Mouse (Mus musculus): Measurements from ENCODE around the gene Prss8. TPM values are rescaled to one million over a fixed set of nuclear protein-coding genes. Genes with fewer than 3 reads are reported as not detected.
A peak's percentile ranks its signal among the peaks of the same experiment; 100 is the strongest.

Prss8 gene
- total and polyA plus RNA-seq, 2 experiments from 2014 or later = 0.18 to 8.1 TPM

DNA sequence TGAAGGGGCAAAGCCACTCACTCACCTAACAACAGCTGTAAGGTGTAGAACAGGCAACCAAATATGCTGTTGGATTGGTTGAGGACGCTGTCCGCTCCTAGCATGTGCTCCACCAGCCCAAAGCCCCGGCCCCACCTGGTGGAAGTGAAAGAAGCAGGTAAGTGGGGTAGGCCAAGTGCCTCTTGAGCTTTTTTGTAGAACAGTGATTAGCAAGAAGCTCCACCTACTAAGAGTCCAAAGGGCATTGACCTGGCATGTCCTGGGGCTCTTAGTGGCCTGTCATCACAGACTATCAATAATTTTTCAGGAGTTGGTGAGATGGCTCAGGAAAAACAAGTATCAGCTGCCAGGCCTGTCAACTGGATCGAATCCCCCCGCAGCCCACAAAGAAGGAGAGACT lies 35.4 kb downstream of the Prss8 start:
- no peak for TF ChIP-seq CTCF (IDR thresholded peaks at IDR 0.05; ENCODE audit: low read depth)
- no peak for TF ChIP-seq EP300 (IDR thresholded peaks at IDR 0.05; ENCODE audit: low read depth)
- Histone ChIP-seq H3K27ac (ENCODE audit: low read depth) (no peak overlapping the region), H3K9me3 (replicated peaks; ENCODE audit: control insufficient read depth, low read length) (no peaks in the 10 kb centered on the region), H3K4me3 (ENCODE audit: low read depth, low read length) (peak overlapping the region; percentile 56), H3K4me1 (ENCODE audit: control insufficient read depth, insufficient read depth) (peaks cover 6% of the 10 kb centered on the region), H3K36me3 (replicated peaks; ENCODE audit: control insufficient read depth, insufficient read depth, low read length) (peaks cover 20% of the 10 kb centered on the region), H3K27me3 (ENCODE audit: control insufficient read depth, insufficient read depth, low read length) (no peaks in the 10 kb centered on the region), H3K9ac (replicated peaks; ENCODE audit: low read depth, low read length) (peak overlapping the region; percentile 58; the same call in 1 of the 2 replicates), H3K4me2 (ENCODE audit: low read depth, low read length) (peak overlapping the region; percentile 88)
- DNase-seq (ENCODE audit: low spot score) (no peak), ATAC-seq (ENCODE audit: insufficient read depth, low read depth) (no peak)
- 65% methylated on average over 5 of the region's 5 CpGs for whole genome bisulfite sequencing

DNA sequence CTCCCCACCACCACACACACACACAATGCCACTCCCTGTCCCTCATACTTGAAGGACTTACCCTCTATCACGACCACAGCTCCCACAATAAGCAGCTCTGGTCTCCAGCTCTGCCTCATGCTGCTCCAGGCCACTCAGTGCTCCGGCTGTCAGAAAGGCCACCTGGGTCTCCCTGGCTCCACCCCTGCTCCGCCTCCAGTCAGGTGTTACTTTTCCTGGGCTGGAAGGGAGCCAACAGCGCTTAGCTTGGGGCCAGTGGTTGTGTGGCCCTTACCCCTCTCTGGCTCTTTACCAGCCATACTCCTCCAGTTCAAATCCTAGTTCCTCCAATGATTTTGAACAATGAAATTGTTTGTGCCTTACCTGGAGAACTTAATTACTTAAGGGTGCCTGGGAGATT lies 39.1 kb downstream of the Prss8 start, which contains the start of gene Prss53:
TSS of gene Prss53 (minus strand) at position 173 of the 400 bp plus-strand sequence.
- H3K36me3 ChIP-seq (replicated peaks; ENCODE audit: control insufficient read depth, insufficient read depth, low read length) = peaks cover 51% of the 10 kb centered on the region

DNA sequence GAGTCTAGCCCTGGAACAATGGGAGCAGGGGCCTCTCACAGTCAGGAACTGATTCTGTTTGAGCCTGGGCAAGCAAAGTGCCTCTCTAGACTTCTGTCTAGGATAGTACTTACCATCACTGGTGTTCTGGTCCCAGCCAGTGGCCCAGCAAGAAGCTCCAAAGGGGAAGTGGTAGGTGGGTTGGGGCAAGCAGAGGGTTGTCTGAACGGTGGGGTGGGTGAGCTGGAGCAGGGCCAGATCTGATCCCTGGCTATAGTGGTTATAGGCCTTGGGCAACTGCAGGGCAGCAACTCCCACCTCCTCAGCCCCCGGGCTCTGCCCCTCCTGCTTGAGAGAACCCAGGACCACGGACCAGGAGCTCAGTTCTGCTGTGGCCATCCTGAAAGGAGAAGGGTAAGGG lies 41.1 kb downstream of the Prss8 start:
- Histone ChIP-seq H3K9ac (replicated peaks; ENCODE audit: low read depth, low read length) (no peak overlapping the region), H3K9me3 (replicated peaks; ENCODE audit: control insufficient read depth, low read length) (no peaks in the 10 kb centered on the region), H3K4me2 (ENCODE audit: low read depth, low read length) (no peak overlapping the region), H3K36me3 (replicated peaks; ENCODE audit: control insufficient read depth, insufficient read depth, low read length) (peaks cover 63% of the 10 kb centered on the region), H3K4me3 (ENCODE audit: low read depth, low read length) (no peak overlapping the region), H3K27ac (ENCODE audit: low read depth) (no peak overlapping the region), H3K27me3 (ENCODE audit: control insufficient read depth, insufficient read depth, low read length) (no peaks in the 10 kb centered on the region), H3K4me1 (ENCODE audit: control insufficient read depth, insufficient read depth) (no peaks in the 10 kb centered on the region)
- 52% methylated on average over 3 of the region's 3 CpGs for WGBS
- DNase-seq (ENCODE audit: low spot score) (no peak), ATAC-seq (ENCODE audit: insufficient read depth, low read depth) (no peak)
- TF ChIP-seq CTCF (IDR thresholded peaks at IDR 0.05; ENCODE audit: low read depth) (no peak), EP300 (IDR thresholded peaks at IDR 0.05; ENCODE audit: low read depth) (no peak)

More for the DNA sequence above, 39.1 kb downstream of the Prss8 start, which contains the start of gene Prss53:
- no peak within 1 kb of the TSS for H3K9ac ChIP-seq (replicated peaks; ENCODE audit: low read depth, low read length)
- TF ChIP-seq CTCF (IDR thresholded peaks at IDR 0.05; ENCODE audit: low read depth) = no peak
- no peak for TF ChIP-seq EP300 (IDR thresholded peaks at IDR 0.05; ENCODE audit: low read depth)
- no peak within 1 kb of the TSS for H3K27ac ChIP-seq (ENCODE audit: low read depth)
- H3K4me3 ChIP-seq (ENCODE audit: low read depth, low read length) = no peak within 1 kb of the TSS
- H3K4me1 ChIP-seq (ENCODE audit: control insufficient read depth, insufficient read depth) = peaks cover 6% of the 10 kb centered on the region; the same call in 1 of the 2 replicates
- 45% methylated on average over 4 of the region's 4 CpGs for WGBS
- H3K9me3 ChIP-seq (replicated peaks; ENCODE audit: control insufficient read depth, low read length) = no peaks in the 10 kb centered on the region
- DNase-seq (ENCODE audit: low spot score) = no peak
- H3K4me2 ChIP-seq (ENCODE audit: low read depth, low read length) = no peak within 1 kb of the TSS
- H3K27me3 ChIP-seq (ENCODE audit: control insufficient read depth, insufficient read depth, low read length) = no peaks in the 10 kb centered on the region
- no peak for ATAC-seq (ENCODE audit: insufficient read depth, low read depth)

DNA sequence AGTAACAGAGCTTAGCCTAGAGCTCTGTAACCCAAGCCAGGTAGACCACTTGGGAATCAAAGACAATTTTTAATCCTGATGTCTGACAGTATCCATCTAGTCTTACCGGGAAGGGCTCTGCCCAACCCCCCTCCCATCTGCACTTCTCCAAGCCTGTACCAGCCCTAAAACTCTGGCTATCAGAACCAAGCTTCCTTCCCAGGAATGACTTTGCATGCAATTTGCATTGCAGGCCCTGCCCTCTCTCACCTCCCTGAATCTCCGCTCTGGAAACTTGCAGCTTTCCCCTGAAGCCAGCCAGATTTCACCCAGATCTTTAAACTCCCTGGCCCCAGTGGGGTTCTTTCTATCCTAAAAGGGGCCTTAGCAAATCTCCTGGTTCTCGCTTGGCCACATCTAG lies 42.1 kb downstream of the Prss8 start:
- Histone ChIP-seq H3K36me3 (replicated peaks; ENCODE audit: control insufficient read depth, insufficient read depth, low read length) (peaks cover 68% of the 10 kb centered on the region), H3K27me3 (ENCODE audit: control insufficient read depth, insufficient read depth, low read length) (no peaks in the 10 kb centered on the region), H3K4me3 (ENCODE audit: low read depth, low read length) (no peak overlapping the region), H3K9ac (replicated peaks; ENCODE audit: low read depth, low read length) (no peak overlapping the region), H3K27ac (ENCODE audit: low read depth) (no peak overlapping the region), H3K4me2 (ENCODE audit: low read depth, low read length) (no peak overlapping the region), H3K4me1 (ENCODE audit: control insufficient read depth, insufficient read depth) (no peaks in the 10 kb centered on the region), H3K9me3 (replicated peaks; ENCODE audit: control insufficient read depth, low read length) (no peaks in the 10 kb centered on the region)
- ATAC-seq (ENCODE audit: insufficient read depth, low read depth) (no peak), DNase-seq (ENCODE audit: low spot score) (no peak)
- 76% methylated on average over 3 of the region's 3 CpGs for WGBS
- TF ChIP-seq CTCF (IDR thresholded peaks at IDR 0.05; ENCODE audit: low read depth) = no peak
- TF ChIP-seq EP300 (IDR thresholded peaks at IDR 0.05; ENCODE audit: low read depth) = no peak

DNA sequence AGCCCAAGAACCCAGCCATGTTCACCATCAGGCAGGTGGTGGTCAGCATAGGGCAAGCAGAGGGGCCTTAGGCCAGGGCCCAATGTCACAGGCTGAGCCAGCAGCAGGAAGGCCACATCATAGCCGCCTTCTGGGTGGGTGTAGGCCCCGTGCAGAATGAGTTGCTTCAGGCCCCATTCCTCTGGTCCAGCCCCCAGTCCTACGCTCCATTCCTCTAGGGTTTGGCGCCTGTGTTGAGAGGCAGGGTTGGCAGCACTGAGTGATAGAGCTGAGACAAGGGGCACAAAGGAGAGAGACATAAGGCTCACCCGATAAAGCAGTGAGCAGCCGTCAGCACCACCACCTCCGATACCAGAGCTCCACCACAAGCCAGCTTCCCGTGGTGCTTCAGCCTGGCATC lies 42.7 kb downstream of the Prss8 start:
- no peaks in the 10 kb centered on the region for H3K27me3 ChIP-seq (ENCODE audit: control insufficient read depth, insufficient read depth, low read length)
- peaks cover 69% of the 10 kb centered on the region for H3K36me3 ChIP-seq (replicated peaks; ENCODE audit: control insufficient read depth, insufficient read depth, low read length)

DNA sequence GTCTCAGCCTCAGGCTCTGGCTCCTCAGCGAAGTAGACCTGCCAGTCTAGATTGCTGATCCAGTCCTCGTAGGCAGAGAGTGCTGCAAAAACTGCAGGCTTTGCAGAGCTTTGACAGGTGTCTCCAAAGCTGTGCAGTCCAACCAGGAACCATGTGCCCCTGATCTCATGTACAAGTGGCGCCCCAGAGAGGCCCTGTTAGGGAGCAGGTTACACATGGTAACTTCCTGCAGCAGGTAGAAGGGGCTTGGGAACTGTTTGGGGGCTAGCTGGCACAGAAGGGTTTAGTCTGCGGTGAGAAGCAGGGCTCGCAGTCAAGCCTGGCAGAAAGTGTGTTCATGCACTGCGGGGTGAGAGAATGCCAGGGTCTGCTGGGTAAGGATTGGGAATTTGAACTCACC lies 43.4 kb downstream of the Prss8 start:
- Histone ChIP-seq H3K4me2 (ENCODE audit: low read depth, low read length) (no peak overlapping the region), H3K4me3 (ENCODE audit: low read depth, low read length) (no peak overlapping the region), H3K4me1 (ENCODE audit: control insufficient read depth, insufficient read depth) (no peaks in the 10 kb centered on the region), H3K9ac (replicated peaks; ENCODE audit: low read depth, low read length) (no peak overlapping the region), H3K27ac (ENCODE audit: low read depth) (no peak overlapping the region), H3K27me3 (ENCODE audit: control insufficient read depth, insufficient read depth, low read length) (no peaks in the 10 kb centered on the region), H3K36me3 (replicated peaks; ENCODE audit: control insufficient read depth, insufficient read depth, low read length) (peaks cover 70% of the 10 kb centered on the region), H3K9me3 (replicated peaks; ENCODE audit: control insufficient read depth, low read length) (no peaks in the 10 kb centered on the region)
- no peak for TF ChIP-seq EP300 (IDR thresholded peaks at IDR 0.05; ENCODE audit: low read depth)
- WGBS = 83% methylated on average over 6 of the region's 6 CpGs
- DNase-seq (ENCODE audit: low spot score) = no peak
- no peak for ATAC-seq (ENCODE audit: insufficient read depth, low read depth)

More for the DNA sequence above, 42.7 kb downstream of the Prss8 start:
- TF ChIP-seq CTCF (IDR thresholded peaks at IDR 0.05; ENCODE audit: low read depth) = no peak
- no peak for TF ChIP-seq EP300 (IDR thresholded peaks at IDR 0.05; ENCODE audit: low read depth)
- Histone ChIP-seq H3K4me2 (ENCODE audit: low read depth, low read length) (no peak overlapping the region), H3K27ac (ENCODE audit: low read depth) (no peak overlapping the region), H3K4me3 (ENCODE audit: low read depth, low read length) (no peak overlapping the region), H3K9me3 (replicated peaks; ENCODE audit: control insufficient read depth, low read length) (no peaks in the 10 kb centered on the region), H3K9ac (replicated peaks; ENCODE audit: low read depth, low read length) (no peak overlapping the region), H3K4me1 (ENCODE audit: control insufficient read depth, insufficient read depth) (no peaks in the 10 kb centered on the region)
- no peak for DNase-seq (ENCODE audit: low spot score)
- 65% methylated on average over 8 of the region's 8 CpGs for WGBS
- ATAC-seq (ENCODE audit: insufficient read depth, low read depth) = no peak
